Mouse (Mus musculus): ENCODE data around the gene Slc38a3.

DNA sequence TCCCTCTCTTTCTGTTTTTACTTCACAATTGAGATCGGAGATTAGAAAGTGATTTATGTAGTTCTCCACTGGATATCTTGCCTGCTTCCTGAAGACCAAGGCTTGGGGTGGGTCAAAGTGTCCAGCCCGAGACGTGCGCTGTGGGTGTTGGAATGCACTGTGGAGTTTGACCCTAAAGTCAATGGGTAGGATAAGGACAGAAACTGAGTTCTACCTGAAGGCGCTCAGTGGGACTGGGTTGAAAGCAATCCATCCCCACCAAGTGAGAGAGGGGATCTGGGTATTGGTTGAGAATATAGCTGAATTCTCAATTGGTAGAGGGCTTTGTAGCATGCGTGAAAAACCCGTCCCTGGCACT is 24.2 kb downstream of the Slc38a3 start:
- no peak for TF ChIP-seq CTCF (conservative IDR thresholded peaks at IDR 0.05; ENCODE audit: insufficient read depth, insufficient read length, low read depth, low read length)
- no peak for TF ChIP-seq POLR2A (IDR thresholded peaks at IDR 0.05; ENCODE audit: low read depth, low read length)

Measured in kidney, adult 2 months (tissue).